Mouse (Mus musculus): ENCODE measurements around the gene Slc25a25.

- no peak for TF ChIP-seq CTCF (IDR thresholded peaks at IDR 0.05; ENCODE audit: low read depth)
- no peak for TF ChIP-seq EP300 (optimal IDR thresholded peaks at IDR 0.05)
Observed at GRCm38 (mm10) chr2:32436686-32437372, 14.4 kb downstream of the Slc25a25 start.
